Mouse (Mus musculus) Patski (cell line): ENCODE results near the gene Gm20388. TPM values are rescaled to one million over a fixed set of nuclear protein-coding genes. Genes with fewer than 3 reads are reported as not detected.
A peak's percentile ranks its signal among the peaks of the same experiment; 100 is the strongest.

Experiments used
- ATAC-seq: fragments of 100-300 bp; one replicate; pipeline ENCODE4 v1.8.0; 2021
- CTCF ChIA-PET: fragments of 350-600 bp; sonication (Branson Sonifier 250); formaldehyde crosslinking; loops from one replicate; lab custom pipeline; 2022; ENCODE audit warnings: inconsistent platforms; lab: Charles Lee
- POLR2A ChIA-PET: fragments of 350-600 bp; sonication (Branson Sonifier 250); formaldehyde crosslinking; loops from one replicate; lab custom pipeline; 2022; ENCODE audit warnings: antibody characterized with exemption, inconsistent platforms; lab: Charles Lee
- DNase-seq: peaks from one replicate; pipeline ENCODE4 v3.0.0-alpha.2; 2011; ENCODE audit warnings: low read depth, low spot score
- H3K27me3 ChIP-seq: fragments of 371-371 bp; one replicate; pipeline ENCODE4 v1.5.1; 2021
- CTCF ChIP-seq: fragments of 100-300 bp; IDR thresholded peaks from one replicate; pipeline ENCODE4 v1.5.1; 2021
- in situ Hi-C: fragments of 300-500 bp; cut with MboI; formaldehyde crosslinking; loops from 3 replicates; pipeline ENCODE4 v1.11.1; 2018; ENCODE audit warnings: low pct_unique_long_range_greater_than_20kb, mixed read lengths
- polyA plus RNA-seq: library from polyadenylated mRNA; unstranded; gene quantifications from one replicate; pipeline ENCODE4 v1.2.3, GENCODE M21; 2021

Gene Gm20388
- polyA plus RNA-seq, 1 experiment from 2014 or later, result 86.7 TPM

DNA sequence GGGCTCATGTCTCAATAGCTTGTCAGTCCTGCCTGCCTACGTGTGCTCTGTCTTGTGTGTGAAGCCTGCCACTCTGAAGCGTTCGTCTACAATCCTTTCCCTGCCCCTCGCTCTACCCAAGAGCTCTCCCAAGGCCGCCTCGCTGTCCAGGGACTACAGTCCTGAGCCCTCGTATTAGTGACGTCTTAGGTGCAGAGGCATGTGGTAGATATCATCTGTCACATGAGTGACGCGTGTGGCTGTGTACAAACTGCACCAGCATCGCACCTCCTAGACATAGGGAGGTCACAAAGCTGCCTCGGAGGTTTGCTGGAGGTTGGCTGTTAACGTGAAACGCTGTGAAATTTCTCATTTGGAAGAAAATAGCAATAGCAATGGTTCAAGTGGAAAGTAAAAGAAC, 1806.9 kb downstream of the Gm20388 start:
- no peak for TF ChIP-seq CTCF
- POLR2A ChIA-PET, result no interaction called here
- ATAC-seq (no peak), DNase-seq (no peak)
- CTCF ChIA-PET, result interaction anchor here (0.9 to 1.3 kb wide), 3 partner anchors 9 to 114 kb away, joined by 3 to 6 read pairs (median 4); no protein-coding TSS in a partner anchor
- peaks cover 63% of the 10 kb centered on the region for H3K27me3 ChIP-seq
- in situ Hi-C loops, result loop anchor here (10.0 to 25.0 kb wide), 2 partner anchors 127 to 220 kb away; partner anchors contain the start of genes Banp and Car5a

DNA sequence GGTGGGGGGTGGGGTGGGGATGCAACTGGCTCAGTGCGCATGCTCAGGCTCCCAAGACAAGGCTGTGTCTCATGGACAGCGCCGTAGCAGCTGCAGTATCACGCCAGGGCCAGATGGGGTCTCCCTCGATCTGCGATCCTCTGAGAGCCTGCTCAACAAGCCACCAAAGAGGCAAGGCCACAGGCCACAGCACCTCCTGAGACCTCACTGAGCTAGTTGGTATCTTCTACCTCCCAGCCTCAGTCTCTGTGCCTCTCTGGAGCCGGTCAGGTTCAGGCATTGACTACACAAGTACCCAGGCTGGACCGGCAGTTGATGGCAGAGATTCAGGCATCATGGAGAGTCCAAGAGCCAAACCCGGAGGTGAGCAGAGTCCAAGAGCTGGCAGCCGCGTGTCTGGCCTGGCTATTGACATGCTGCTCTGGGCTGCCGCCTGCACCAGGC, 1807.4 kb downstream of the Gm20388 start:
- ATAC-seq (no peak), DNase-seq (no peak)
- CTCF ChIA-PET, result interaction anchor here (0.8 to 1.3 kb wide), 5 partner anchors 9 to 114 kb away, joined by 3 to 6 read pairs (median 3); no protein-coding TSS in a partner anchor
- POLR2A ChIA-PET, result no interaction called here
- in situ Hi-C loops, result loop anchor here (10.0 to 25.0 kb wide), 2 partner anchors 127 to 219 kb away; partner anchors contain the start of genes Banp and Car5a
- peak; percentile 92 for TF ChIP-seq CTCF
- peaks cover 66% of the 10 kb centered on the region for H3K27me3 ChIP-seq

DNA sequence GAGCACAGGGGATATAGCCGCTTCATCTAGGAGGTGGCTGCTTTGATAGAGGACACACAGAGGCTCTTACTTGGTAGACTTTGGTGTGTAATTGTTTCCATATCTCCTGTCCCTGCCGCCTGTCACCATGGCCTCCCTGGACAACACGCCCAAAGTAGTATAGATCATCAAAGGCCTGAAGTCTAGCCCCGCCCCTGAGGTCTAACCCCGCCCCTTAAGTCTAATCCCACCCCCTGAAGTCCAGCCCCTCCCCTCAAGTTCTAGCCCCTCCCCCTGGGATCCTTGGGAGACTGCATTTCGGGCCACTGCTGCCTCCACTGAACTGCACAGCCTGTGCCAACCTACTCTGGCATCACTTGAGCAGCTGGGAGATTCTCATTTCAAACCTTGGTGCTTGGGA, 1808.3 kb downstream of the Gm20388 start:
- no peak for TF ChIP-seq CTCF
- ATAC-seq, result no peak
- DNase-seq, result no peak
- ChIA-PET CTCF (interaction anchor here (0.8 to 1.3 kb wide), 2 partner anchors 9 to 13 kb away, joined by 3 read pairs; no protein-coding TSS in a partner anchor), POLR2A (no interaction called here)
- H3K27me3 ChIP-seq, result peaks cover 59% of the 10 kb centered on the region
- in situ Hi-C loops, result loop anchor here (10.0 to 25.0 kb wide), 2 partner anchors 126 to 218 kb away; partner anchors contain the start of genes Banp and Car5a

DNA sequence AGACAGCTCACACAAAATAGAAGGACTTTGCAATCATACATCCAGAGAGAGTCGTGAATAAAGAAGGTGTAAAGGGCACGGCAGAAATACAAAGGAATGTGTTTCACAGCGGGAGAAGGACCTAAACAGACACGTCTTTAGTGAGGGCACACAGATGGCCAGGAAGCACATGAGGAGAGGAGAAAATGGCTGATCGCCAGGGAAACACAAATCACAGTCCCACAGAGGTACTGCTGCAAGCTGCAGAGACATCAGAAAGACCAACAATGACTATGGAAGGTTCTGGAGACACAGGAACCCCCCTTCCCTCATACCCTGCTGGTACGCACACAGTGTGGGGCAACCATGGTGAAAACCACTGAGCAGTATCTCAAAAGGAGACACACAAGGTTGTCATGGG, 1810.4 kb downstream of the Gm20388 start:
- no peak for TF ChIP-seq CTCF
- CTCF ChIA-PET, result no interaction called here
- H3K27me3 ChIP-seq, result peaks cover 61% of the 10 kb centered on the region

DNA sequence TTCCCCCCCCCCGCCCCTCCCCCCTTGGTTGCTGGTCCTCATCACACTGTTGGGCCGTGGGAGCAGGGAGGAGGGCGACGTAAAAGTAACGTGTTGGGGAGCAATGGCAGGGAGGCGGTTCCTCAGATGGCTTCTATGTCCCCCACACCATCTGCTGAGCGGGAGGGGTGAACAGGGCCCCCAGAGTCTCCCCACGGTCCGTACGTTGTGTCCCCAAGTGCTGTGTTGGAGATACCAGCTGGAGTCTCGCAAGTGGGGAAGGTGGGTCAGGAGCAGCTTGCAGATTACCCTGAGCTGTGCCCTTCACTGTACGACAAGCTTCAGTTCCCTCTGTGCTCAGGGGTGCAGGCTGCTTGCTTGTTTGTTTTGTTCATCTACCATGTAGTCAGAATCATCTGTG, 1813.2 kb downstream of the Gm20388 start:
- in situ Hi-C loops, result loop anchor here (25.0 kb wide), 1 partner anchor 213 kb away; the partner anchor contains the start of genes Banp and Car5a
- POLR2A ChIA-PET, result no interaction called here
- no peak for TF ChIP-seq CTCF
- H3K27me3 ChIP-seq, result peaks cover 64% of the 10 kb centered on the region
- DNase-seq, result no peak
- CTCF ChIA-PET, result no interaction called here
- ATAC-seq, result no peak

More for the DNA sequence above, 1810.4 kb downstream of the Gm20388 start:
- DNase-seq (no peak), ATAC-seq (no peak)
- in situ Hi-C loops, result loop anchor here (25.0 kb wide), 1 partner anchor 216 kb away; the partner anchor contains the start of genes Banp and Car5a
- POLR2A ChIA-PET, result no interaction called here

DNA sequence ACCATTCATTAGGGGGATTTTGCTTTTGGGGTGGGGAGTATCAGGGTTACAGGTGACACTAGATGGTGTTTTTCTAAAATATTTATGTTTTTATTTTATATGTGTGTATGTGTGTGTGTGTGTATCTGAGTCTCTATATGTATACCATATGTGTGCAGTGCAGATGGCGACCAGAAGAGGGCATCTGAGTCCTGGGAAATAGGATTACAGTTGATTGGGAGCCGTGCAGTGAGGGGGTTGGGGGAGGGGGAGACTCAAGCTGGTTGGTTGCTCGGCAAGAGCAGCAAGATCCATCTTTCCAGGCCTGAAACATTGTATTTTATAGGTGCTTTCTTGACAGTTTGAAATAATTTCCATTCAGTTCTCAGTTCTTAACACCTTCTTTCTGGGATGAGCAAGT, 1816.5 kb downstream of the Gm20388 start:
- ChIA-PET POLR2A (no interaction called here), CTCF (interaction anchor here (1.5 kb wide), 1 partner anchor 9 kb away, joined by 3 read pairs; no protein-coding TSS in a partner anchor)
- in situ Hi-C loops, result no loop called here
- DNase-seq (no peak), ATAC-seq (no peak)
- no peak for TF ChIP-seq CTCF
- peaks cover 67% of the 10 kb centered on the region for H3K27me3 ChIP-seq

DNA sequence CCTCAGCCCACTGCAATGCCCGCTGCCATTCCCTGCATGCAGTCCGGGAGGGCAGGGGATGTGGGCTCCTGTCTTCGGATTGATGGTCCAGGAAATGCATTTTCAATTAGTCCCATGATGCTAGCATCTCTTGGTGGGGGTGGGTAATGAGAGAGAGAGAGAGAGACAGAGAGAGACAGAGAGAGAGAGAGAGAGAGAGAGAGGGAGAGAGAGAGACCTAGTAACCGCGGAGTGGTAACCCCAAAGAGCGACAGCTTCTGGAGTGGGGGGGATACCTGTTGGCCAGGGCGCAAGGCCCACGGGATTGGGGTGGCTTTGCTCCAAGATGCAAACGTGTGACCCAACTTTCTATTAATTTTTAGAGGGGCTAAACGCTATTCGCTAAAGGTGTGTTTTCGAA, 1818.7 kb downstream of the Gm20388 start, which contains the start of gene Jph3:
TSS of gene Jph3 (plus strand) at position 301 of the 400 bp plus-strand sequence.
- ATAC-seq (no peak), DNase-seq (no peak)
- H3K27me3 ChIP-seq, result peaks cover 74% of the 10 kb centered on the region
- CTCF ChIA-PET, result no interaction called here
- POLR2A ChIA-PET, result no interaction called here
- in situ Hi-C loops, result no loop called here
- no peak for TF ChIP-seq CTCF

DNA sequence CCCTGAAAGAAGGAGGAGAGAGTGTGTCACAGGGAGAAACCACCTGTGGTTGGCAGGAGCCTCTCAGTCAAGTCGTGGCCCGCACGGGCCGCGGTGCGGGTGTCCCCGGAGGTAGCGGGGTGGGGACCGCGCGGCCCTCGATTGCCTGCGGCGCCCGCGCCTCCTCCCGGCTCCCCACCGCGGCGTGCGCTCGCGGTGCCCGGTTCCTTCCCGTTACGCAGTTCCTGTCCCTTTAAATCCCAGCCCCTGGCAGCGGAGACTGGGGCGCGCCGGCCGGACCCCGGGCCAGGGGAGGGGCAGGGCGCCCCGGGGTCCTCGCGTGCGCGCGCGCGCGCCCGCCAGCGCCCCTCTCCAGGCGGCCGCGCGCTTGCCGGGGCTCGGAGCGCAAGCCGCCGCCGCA, 1819.1 kb downstream of the Gm20388 start:
- TF ChIP-seq CTCF, result no peak
- ChIA-PET POLR2A (no interaction called here), CTCF (no interaction called here)
- in situ Hi-C loops, result no loop called here
- H3K27me3 ChIP-seq, result peaks cover 70% of the 10 kb centered on the region
- ATAC-seq (no peak), DNase-seq (no peak)

DNA sequence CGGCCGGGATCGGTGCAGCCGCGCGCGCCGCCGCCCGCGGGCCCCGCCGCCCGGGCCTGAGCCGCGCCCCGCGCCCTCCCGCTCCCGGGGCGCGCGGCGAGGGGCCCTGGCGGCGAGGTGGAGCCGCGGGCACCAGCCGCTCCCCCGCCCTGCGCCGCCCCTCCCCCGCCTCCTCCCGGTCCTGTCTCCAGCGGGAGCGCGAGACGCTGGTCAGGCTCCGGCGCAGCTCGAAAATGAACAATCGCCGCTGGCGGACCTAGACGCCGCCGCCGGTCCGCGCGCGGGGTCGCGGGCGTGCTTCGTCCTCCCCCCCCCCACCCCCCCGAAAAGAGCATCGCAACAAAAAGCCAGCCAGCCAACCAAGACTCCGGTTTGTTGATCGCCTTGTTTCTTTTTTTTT, 1819.5 kb downstream of the Gm20388 start:
- DNase-seq, result no peak

DNA sequence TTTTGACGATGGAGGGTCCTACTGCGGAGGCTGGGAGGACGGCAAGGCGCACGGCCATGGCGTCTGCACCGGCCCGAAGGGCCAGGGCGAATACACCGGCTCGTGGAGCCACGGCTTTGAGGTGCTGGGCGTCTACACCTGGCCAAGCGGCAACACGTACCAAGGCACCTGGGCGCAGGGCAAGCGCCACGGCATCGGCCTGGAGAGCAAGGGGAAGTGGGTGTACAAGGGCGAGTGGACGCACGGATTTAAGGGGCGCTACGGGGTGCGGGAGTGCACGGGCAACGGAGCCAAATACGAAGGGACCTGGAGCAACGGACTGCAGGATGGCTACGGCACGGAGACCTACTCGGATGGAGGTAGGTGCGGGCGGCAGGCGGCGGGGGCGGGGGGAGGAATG, 1820.0 kb downstream of the Gm20388 start:
- ChIA-PET CTCF (no interaction called here), POLR2A (no interaction called here)
- DNase-seq (no peak), ATAC-seq (no peak)
- TF ChIP-seq CTCF, result no peak
- in situ Hi-C loops, result no loop called here
- peaks cover 66% of the 10 kb centered on the region for H3K27me3 ChIP-seq

More for the DNA sequence above, 1819.5 kb downstream of the Gm20388 start:
- no peak for ATAC-seq
- H3K27me3 ChIP-seq, result peaks cover 66% of the 10 kb centered on the region
- in situ Hi-C loops, result no loop called here
- ChIA-PET POLR2A (no interaction called here), CTCF (no interaction called here)
- TF ChIP-seq CTCF, result no peak

DNA sequence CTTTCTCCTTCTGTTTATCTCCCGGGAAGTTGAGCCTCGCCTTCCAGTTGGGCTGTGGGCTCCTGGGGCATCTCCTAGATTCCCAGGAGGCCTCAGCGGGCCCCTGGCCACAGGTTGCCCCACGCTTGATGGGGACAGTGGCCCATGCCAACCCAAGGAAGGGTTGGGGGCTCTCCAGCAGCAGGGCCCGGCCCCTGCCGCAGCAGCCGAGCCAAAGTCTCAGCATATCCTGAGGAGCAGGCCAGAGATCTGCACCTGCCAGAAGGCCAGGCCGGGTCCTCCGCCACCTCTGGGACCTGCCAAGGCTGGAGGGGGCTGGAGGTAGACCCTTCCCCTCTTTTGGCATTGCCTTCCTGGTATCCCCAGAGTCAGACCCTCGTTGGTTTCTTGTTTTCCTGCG, 1820.4 kb downstream of the Gm20388 start:
- POLR2A ChIA-PET, result no interaction called here
- in situ Hi-C loops, result no loop called here
- no peak for ATAC-seq
- CTCF ChIA-PET, result no interaction called here
- DNase-seq, result no peak
- H3K27me3 ChIP-seq, result peaks cover 64% of the 10 kb centered on the region
- TF ChIP-seq CTCF, result no peak
